Mouse (Mus musculus) skeletal muscle tissue, postnatal 0 days (tissue): ENCODE results near the gene Tfap2d. TPM values are rescaled to one million over a fixed set of nuclear protein-coding genes. Genes with fewer than 3 reads are reported as not detected.

ENCODE experiments used
- polyA plus RNA-seq: library from polyadenylated mRNA; unstranded; fragments of >200 nt; fragmentation: Nextera tagmentation; extraction: Ambion mirVana; gene quantifications from 2 replicates; pipeline ENCODE4 v1.2.1, GENCODE M21; 2015

Gene Tfap2d
- polyA plus RNA-seq, result not detected in 2 replicates

DNA sequence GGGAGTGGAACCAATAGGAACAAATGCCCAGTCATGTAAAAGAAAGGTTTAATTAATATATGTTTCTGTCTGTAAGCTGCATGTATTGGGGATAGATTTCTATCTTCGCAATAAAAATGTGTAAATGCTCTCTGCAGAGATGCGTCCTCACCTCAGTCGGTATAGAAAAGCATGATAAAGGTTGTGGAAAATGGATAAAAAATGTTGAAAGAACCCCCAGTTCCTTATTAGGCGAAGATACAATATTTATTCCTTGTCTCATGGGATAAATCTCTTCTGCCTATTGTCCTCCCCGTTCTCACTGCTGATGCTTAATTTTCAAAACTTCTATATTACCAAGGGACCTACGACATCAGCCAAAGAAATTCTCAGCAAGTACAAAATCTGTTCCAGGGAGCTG is at the start of gene Tfap2d:
Gene Tfap2d (plus strand): TSS at position 392 of the 400 bp plus-strand sequence.

DNA sequence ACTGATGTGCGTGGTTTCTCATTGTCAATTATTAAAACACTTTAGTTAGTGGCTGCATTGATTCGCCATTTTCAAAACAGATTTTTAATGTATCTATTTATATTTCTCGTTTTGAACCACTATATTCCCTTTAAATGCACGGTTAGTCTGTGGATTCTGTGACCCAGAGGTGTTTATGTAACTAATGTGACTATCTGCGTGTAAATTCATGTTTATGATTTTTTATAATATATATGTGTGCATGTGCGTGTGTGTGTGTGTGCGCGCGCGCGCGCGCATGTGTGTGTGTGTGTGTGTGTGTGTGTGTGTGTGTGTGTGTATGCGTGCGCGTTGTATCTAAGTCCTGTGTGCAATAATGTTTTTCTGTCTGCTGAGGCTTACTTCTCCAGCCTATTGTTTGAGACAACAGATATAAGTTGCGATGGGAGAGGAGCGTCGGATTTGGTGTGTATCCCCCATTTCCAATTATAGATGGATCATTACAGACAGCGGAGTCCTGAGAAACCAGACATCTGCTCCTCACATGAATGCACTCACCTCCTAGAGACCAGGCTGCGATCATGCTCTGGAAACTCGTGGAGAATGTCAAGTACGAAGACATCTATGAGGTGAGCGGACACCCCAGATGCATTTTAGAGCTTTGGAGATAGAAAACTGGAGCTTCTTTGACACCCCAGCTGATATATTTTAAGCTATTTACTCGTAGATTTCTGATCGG is 106.0 kb downstream of the Tfap2d start, which contains the start of gene Tfap2b:
Gene Tfap2b (plus strand): TSS at position 274 of the 718 bp plus-strand sequence.

Other genes starting within 250 kb of the Tfap2d start
- 1.2 TPM in 1 of 2 replicates, not detected in the other for gene Tfap2b, start 105.9 kb downstream of the Tfap2d start, polyA plus RNA-seq